Mouse (Mus musculus) embryo, embryonic 10 days (tissue): ENCODE results near the gene Fam20b.
A peak's percentile ranks its signal among the peaks of the same experiment; 100 is the strongest.
"Not testable (repeated sequence)": the region's sequence is repeated elsewhere in the genome, so short reads cannot be mapped to it uniquely, and the experiment has no call there.

Experiments used
- DNase-seq: peaks from one replicate; pipeline ENCODE4 v3.0.0-alpha.2; 2015; ENCODE audit warnings: low spot score

The Fam20b gene

DNA sequence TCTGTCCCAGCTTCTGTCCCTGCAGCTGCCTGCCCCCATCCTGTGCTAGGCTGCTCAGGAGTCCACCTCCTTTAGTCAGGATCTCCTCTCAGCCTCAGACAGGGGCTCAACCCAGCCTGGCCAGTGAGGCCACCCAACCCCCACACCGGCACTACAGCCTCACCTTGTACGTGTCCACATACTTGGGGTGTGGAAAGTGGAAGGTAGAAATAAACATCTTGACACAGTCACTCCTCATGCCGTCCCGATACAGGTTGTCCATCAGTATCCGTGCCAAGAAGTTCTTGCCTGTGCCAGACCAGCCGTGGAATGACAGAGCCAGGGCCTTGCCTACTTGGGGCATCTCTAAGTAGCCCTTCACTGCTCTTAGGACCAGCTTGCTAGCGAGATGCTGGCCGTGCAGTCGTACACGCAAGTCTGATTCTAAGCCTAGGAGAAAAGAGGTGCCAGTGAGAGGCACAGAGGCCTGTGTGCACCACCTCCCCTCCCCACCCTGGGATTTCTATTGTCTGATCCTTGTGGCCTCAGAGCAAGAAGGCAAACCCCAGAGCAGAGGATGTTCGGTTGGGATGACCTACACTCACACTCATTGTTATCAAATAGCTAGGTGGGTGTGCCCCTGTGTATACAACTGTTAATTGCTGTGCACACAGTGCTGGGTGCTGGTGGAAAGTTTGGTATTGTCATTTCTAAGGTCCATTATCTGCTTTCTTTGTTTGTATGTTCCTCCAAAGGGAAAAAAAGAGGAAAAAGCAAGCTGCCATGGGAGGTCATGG lies 49.5 kb downstream of the Fam20b start:
- DNase-seq = no peak

DNA sequence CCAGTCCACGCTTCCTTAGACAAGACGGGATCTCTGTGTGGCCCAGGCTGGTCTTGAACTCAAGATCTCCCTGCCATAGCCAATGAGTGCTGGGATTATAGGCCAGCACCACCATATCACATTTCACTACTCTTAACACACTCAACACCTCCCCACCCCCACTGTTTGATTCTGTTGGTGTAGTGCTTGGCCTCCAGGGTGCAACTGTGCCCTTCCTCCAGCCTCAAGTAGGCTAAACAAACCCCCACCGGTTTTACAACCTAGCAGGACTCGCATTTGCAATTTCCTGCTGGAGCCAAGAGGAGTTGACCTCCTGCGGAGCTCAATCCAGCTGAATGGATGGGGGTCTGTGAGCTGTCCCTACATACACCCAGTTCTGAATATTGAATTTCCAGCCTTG lies 50.3 kb downstream of the Fam20b start:
- DNase-seq = no peak

DNA sequence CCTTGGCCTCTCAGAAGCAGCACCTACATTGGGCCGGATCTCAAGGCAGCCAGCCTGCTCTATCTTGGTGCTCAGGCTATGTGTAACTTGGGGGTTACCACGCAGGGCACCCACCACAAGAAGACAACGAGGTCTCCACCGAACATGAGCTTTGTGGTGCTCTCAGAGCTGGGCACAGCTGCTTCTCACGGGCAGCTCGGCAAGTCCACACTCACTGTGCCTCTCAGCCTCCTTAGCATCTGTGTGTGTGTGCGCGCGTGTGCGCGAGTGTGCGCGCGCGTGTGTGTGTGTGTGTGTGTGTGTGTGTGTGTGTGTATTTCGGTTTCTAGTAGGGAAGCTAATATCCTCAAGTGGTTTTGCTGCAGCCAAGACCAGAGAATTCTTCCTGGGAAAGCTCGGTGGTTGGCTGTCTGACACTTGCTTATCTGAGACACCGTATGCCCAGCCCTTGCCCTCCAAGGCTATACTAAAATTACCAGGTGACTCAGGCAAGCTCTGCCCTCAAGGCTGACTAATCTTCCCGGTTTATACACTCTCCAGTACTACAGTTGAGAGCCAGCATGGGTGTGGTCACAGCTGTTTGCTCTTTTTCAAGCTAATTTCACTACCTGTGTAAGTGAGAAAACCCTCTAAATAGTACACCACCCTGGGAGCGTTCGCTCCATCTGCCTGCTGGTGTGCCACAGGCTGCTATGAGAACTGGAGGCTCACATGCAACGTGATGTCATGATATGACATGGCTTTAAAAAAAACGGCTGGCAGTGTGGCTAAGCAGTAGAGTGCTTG lies 51.6 kb downstream of the Fam20b start:
- DNase-seq = no peak

DNA sequence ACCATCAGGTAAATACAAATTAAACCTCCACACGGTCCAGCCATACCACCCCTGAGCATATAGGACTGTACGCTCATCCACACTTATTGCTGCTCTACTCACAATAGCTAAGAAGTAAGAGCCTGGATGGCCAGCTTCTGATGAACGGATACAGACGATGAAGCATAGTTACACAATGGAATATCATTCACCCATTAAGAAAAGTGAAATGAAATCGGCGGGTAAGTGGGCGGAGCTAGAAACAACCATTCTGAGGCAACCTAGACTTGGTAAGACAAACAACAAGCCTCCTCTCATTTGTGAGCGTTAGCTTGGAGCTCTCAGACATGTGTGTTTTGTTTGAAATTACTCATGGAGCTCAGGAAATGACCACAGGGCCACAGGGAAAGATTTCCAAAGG lies 53.1 kb downstream of the Fam20b start:
- no peak for DNase-seq

GRCm38 (mm10) chr1:156660660-156661236 lies 58.1 kb downstream of the Fam20b start:
- not testable (repeated sequence) for DNase-seq

GRCm38 (mm10) chr1:156659906-156660659 lies 58.8 kb downstream of the Fam20b start:
- DNase-seq = no peak

- no peak for DNase-seq
These were observed 60.2 kb downstream of the Fam20b start for GRCm38 (mm10) chr1:156658676-156659075.

DNA sequence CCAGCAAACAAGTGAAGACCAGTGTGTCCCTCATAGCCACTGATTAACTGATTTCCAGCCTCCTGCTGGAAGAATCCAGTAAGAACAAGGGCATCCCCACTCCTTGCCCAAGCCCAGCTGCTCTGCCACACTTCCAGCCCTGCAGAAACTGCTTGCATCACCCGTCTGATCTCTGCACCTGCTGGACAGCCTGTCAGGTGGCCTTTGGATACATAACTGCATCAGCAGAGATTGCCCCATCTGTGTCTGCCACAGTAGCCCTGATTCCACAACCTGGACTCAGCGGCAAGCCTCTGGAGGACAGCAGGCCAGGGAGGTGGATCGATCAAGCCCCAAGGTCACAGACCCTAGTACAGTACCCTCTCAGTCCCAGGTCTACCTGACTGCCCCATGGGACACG lies 61.4 kb downstream of the Fam20b start:
- no peak for DNase-seq

DNA sequence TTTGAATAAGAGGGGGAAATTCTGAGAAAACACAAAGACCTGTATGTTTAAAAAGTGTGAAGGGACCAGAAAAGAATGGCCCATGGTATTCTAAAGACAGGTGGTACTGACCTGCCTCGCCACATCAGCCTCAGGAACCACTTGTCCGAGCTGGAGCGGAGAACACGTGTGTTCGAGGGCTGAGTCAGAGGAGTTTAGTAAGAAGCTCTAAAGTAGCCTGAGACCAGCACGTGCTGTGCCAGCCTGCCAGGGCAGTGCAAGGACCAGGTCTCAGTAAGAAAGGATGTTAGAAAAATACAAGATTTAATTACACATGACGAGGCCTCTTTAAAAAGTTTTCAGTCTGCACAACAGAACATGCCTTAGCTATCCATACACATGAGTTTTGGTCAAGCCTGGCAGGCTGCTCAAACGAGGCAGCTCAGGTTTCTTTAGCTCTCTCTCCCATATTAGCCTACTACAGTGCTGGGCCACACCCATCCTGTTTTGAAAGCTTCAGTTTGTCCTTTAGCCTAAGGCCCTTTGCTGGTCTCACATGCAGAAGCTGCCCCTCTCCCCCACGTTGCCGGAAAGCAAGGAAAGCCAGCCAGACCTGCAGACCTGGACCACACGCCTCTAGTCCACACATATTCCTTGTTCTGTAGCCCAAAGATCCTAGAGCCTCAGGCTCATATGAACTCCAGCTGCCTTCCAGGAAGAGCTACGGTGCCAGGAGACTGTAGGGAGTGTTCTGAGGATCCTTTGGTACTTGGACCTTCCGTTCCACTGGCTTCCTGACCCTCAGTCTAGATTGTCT lies 64.0 kb downstream of the Fam20b start:
- DNase-seq = peak; percentile 29

GRCm38 (mm10) chr1:156652189-156652822 lies 66.6 kb downstream of the Fam20b start:
- DNase-seq = no peak

DNA sequence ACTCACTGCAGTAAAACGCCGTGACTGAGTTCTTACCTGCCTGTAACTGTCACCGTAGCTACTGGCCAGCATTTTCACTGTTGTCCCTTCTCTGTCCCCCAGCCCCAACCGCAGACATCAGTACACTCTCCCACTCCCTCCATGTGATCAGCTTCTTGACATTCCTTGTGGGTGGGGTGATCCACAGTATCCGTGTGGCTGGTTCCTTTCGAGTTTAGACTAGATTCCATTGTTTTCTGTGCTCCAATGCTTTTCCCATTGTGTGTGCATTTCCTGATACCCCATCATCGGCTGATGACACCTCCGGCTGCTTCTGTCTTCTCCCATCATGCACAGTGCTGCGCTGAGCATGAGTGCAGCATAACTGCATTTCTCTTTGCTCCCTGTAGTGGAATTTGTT lies 68.3 kb downstream of the Fam20b start:
- DNase-seq = no peak

GRCm38 (mm10) chr1:156648705-156649104 lies 70.2 kb downstream of the Fam20b start:
- no peak for DNase-seq

- no peak for DNase-seq
These were observed 72.9 kb downstream of the Fam20b start for GRCm38 (mm10) chr1:156645971-156646370.

GRCm38 (mm10) chr1:156644780-156645523 lies 73.9 kb downstream of the Fam20b start:
- no peak for DNase-seq

GRCm38 (mm10) chr1:156644061-156644460 lies 74.8 kb downstream of the Fam20b start:
- no peak for DNase-seq

- DNase-seq = no peak
These were observed 76.1 kb downstream of the Fam20b start for GRCm38 (mm10) chr1:156642813-156643212.

DNA sequence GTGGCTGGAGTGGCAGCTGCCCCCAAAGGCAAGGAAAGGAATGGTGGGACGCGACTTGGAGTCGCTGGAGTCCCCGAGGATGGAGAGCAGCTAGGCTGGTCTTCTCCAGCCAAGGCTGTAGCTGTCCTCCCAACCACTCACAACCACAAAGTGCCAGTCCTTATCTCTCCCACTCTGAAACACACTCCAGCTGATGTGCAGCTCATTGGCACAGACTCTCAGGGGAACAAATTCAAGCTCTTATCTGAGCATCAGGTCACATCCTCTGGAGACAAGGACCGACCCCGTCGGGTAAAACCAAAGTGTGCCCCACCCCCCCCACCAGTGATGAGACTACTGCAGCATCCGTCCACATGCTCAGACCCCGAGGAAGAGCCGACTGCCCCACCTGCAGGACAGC lies 77.1 kb downstream of the Fam20b start:
- DNase-seq = no peak

DNA sequence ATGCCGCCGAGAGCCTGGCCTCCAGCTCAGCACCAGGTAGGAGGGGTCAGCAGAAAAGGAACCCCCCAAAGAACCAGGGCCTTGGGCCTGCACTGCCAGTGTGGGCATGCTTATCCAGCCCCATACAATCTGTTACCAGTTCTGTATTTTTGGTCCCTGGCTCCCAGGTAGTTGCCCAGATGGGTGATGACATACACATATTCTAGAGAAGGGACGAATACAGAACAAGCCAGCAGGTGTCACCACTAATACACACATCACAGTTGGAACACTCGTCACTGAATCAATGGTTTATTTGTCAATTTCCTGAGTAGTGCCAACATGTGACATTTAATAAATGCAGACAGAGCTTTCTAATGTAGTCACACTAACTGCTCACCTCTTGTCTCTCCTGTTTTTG lies 78.3 kb downstream of the Fam20b start:
- no peak for DNase-seq

GRCm38 (mm10) chr1:156639455-156639854 lies 79.4 kb downstream of the Fam20b start:
- no peak for DNase-seq

DNA sequence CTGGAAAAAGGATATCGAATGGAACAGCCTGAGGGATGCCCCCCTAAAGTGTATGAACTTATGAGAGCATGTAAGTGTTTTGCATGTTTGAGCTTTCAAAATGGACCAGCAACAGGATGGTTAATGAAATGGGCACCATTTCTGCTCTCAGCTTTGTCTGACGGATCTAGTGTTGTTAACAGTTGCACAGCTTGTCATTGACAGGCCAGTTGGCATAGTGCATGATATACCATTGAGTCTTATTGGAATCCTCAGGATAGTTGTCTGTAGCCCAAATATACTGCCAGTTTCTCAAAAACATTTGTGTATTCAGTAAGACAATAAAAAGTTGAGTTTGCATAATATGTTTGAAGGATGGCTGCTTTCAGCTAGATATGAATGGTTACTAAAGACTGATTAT lies 83.7 kb downstream of the Fam20b start:
- DNase-seq = no peak
